Mouse (Mus musculus): Measurements from ENCODE around the gene Sinhcaf. TPM values are rescaled to one million over a fixed set of nuclear protein-coding genes. Genes with fewer than 3 reads are reported as not detected.
A peak's percentile ranks its signal among the peaks of the same experiment; 100 is the strongest.

Gene Sinhcaf
- polyA plus RNA-seq, 1 experiment from 2014 or later, result 129 TPM

- Histone ChIP-seq H3K36me3 (ENCODE audit: control insufficient read depth, insufficient read depth, low read length) (no peaks in the 10 kb centered on the region), H3K4me1 (ENCODE audit: control insufficient read depth, insufficient read depth, low read length) (no peaks in the 10 kb centered on the region), H3K27ac (ENCODE audit: low read length) (no peak overlapping the region), H3K9me3 (ENCODE audit: control insufficient read depth, low read depth, low read length) (no peaks in the 10 kb centered on the region), H3K27me3 (ENCODE audit: control insufficient read depth, insufficient read depth, low read length) (no peaks in the 10 kb centered on the region), H3K9ac (replicated peaks; ENCODE audit: low read depth, low read length) (no peak overlapping the region), H3K4me2 (replicated peaks; ENCODE audit: low read depth, low read length) (no peak overlapping the region), H3K4me3 (ENCODE audit: low read depth, low read length) (no peak overlapping the region)
- ATAC-seq (ENCODE audit: insufficient number of reproducible peaks, insufficient read depth, low FRiP score, low read depth), result no peak
- WGBS, result 86% methylated on average over 3 of the region's 3 CpGs
Measured at GRCm38 (mm10) chr6:148957046-148957445, 10.8 kb upstream of the Sinhcaf start.

- H3K9me3 ChIP-seq (ENCODE audit: control insufficient read depth, low read depth, low read length), result no peaks in the 10 kb centered on the region
- H3K4me3 ChIP-seq (ENCODE audit: low read depth, low read length), result no peak overlapping the region
- no peak overlapping the region for H3K27ac ChIP-seq (ENCODE audit: low read length)
- H3K36me3 ChIP-seq (ENCODE audit: control insufficient read depth, insufficient read depth, low read length), result no peaks in the 10 kb centered on the region
- H3K4me2 ChIP-seq (replicated peaks; ENCODE audit: low read depth, low read length), result no peak overlapping the region
- no peaks in the 10 kb centered on the region for H3K4me1 ChIP-seq (ENCODE audit: control insufficient read depth, insufficient read depth, low read length)
- ATAC-seq (ENCODE audit: insufficient number of reproducible peaks, insufficient read depth, low FRiP score, low read depth), result no peak
- no peak overlapping the region for H3K9ac ChIP-seq (replicated peaks; ENCODE audit: low read depth, low read length)
- no peaks in the 10 kb centered on the region for H3K27me3 ChIP-seq (ENCODE audit: control insufficient read depth, insufficient read depth, low read length)
Measured at GRCm38 (mm10) chr6:148955641-148956420, 9.6 kb upstream of the Sinhcaf start.

DNA sequence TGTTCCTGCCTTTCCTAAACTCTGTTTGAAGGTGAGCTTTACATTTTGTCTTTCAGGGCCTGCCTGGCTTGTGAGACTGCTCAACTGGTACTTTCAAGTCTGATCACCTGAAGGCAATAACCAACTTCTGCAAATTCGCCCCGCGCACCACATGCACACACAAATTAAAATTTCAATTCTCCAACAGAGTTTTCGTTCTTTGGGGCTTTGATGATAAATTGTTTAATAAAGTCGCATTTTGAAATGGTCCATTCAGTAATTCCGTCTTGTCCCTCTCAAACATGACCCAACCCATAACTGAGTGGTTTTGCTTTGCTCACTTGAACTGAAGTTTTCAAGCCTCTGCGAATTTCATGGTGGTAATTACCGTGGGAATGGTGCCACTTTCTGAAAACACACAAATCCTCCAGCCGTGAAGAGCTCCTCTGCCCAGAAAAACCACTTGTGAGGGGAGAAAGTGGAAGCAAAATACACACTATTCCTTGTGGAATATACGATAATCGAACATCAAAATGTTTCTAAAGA is 676 bp upstream of the Sinhcaf start:
- H3K4me2 ChIP-seq (replicated peaks; ENCODE audit: low read depth, low read length), result peak overlapping the region; percentile 64
- WGBS, result 31% methylated on average over 11 of the region's 11 CpGs
- peaks cover 12% of the 10 kb centered on the region; the same call in 1 of the 2 replicates for H3K4me1 ChIP-seq (ENCODE audit: control insufficient read depth, insufficient read depth, low read length)
- ATAC-seq (ENCODE audit: insufficient number of reproducible peaks, insufficient read depth, low FRiP score, low read depth), result no peak
- H3K9me3 ChIP-seq (ENCODE audit: control insufficient read depth, low read depth, low read length), result no peaks in the 10 kb centered on the region
- H3K27me3 ChIP-seq (ENCODE audit: control insufficient read depth, insufficient read depth, low read length), result no peaks in the 10 kb centered on the region
- peak overlapping the region; percentile 55 for H3K9ac ChIP-seq (replicated peaks; ENCODE audit: low read depth, low read length)
- peak overlapping the region; percentile 82 for H3K27ac ChIP-seq (ENCODE audit: low read length)
- peaks cover 3% of the 10 kb centered on the region for H3K36me3 ChIP-seq (ENCODE audit: control insufficient read depth, insufficient read depth, low read length)
- peak overlapping the region; percentile 88 for H3K4me3 ChIP-seq (ENCODE audit: low read depth, low read length)

DNA sequence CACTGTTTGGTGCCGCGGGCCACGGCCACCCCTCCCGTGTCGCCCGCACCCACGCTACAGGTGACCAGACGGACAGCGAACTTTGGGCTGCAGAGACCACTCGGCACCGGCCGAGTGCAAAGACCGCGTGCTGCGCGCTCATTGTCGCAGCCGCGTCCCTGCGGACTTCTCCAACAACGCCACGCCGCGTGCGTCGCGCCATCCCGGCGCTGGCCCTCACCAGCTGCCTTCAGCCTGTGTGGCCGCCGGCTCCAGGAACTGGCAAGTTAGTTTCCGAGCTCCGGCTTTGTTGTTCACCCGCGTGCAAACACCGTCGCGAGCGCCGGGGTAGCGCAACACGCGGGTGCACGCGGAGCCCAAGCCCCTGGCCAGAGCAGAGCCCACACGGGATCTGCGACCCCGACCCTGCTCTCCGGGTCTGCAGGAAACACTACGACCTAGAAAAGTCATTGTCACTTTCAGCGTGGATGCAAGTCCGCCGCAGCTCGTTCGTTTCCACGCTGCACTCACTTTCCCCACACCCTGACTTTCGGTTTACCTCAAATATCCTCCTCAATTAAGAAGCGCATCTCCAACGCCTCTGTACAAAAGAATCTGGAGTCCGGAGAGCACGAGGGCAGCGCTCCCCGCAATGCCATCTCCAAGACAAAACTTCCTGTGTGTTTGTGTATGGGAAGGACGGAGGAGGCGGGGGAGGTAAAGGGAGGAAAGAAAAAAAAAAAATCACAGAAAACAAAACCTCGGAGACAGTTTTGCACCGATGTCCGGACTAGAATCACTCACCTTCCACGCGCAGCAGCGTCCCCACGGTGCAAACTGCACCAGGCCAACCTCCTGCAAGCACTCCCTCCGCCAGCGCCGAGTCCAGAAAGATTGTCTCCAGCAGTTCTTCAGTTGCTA is 508 bp downstream of the Sinhcaf start:
- Histone ChIP-seq H3K4me3 (ENCODE audit: low read depth, low read length) (peak overlapping the region; percentile 88), H3K36me3 (ENCODE audit: control insufficient read depth, insufficient read depth, low read length) (peaks cover 7% of the 10 kb centered on the region), H3K27me3 (ENCODE audit: control insufficient read depth, insufficient read depth, low read length) (no peaks in the 10 kb centered on the region), H3K9me3 (ENCODE audit: control insufficient read depth, low read depth, low read length) (no peaks in the 10 kb centered on the region), H3K9ac (replicated peaks; ENCODE audit: low read depth, low read length) (peak overlapping the region; percentile 96), H3K4me2 (replicated peaks; ENCODE audit: low read depth, low read length) (peak overlapping the region; percentile 65), H3K4me1 (ENCODE audit: control insufficient read depth, insufficient read depth, low read length) (peaks cover 16% of the 10 kb centered on the region; the same call in 1 of the 2 replicates), H3K27ac (ENCODE audit: low read length) (peak overlapping the region; percentile 96)
- under 1% methylated on average over 73 of the region's 75 CpGs for WGBS
- 0 out of 2 replicates have a peak, but pooled peaks have one; percentile 4 for ATAC-seq (ENCODE audit: insufficient number of reproducible peaks, insufficient read depth, low FRiP score, low read depth)

GRCm38 (mm10) chr6:148944767-148945508 is 1.3 kb downstream of the Sinhcaf start:
- Histone ChIP-seq H3K36me3 (ENCODE audit: control insufficient read depth, insufficient read depth, low read length) (peaks cover 7% of the 10 kb centered on the region), H3K9ac (replicated peaks; ENCODE audit: low read depth, low read length) (peak overlapping the region; percentile 96), H3K4me3 (ENCODE audit: low read depth, low read length) (peak overlapping the region; percentile 88), H3K4me2 (replicated peaks; ENCODE audit: low read depth, low read length) (peak overlapping the region; percentile 65), H3K27me3 (ENCODE audit: control insufficient read depth, insufficient read depth, low read length) (no peaks in the 10 kb centered on the region), H3K4me1 (ENCODE audit: control insufficient read depth, insufficient read depth, low read length) (peaks cover 16% of the 10 kb centered on the region; the same call in 1 of the 2 replicates), H3K9me3 (ENCODE audit: control insufficient read depth, low read depth, low read length) (no peaks in the 10 kb centered on the region), H3K27ac (ENCODE audit: low read length) (peak overlapping the region; percentile 96)
- WGBS, result under 1% methylated on average over 86 of the region's 92 CpGs
- ATAC-seq (ENCODE audit: insufficient number of reproducible peaks, insufficient read depth, low FRiP score, low read depth), result peak; percentile 66

GRCm38 (mm10) chr6:148944344-148944766 is 1.9 kb downstream of the Sinhcaf start:
- WGBS, result 0% methylated on average over 30 of the region's 30 CpGs
- Histone ChIP-seq H3K4me1 (ENCODE audit: control insufficient read depth, insufficient read depth, low read length) (peaks cover 16% of the 10 kb centered on the region; the same call in 1 of the 2 replicates), H3K4me2 (replicated peaks; ENCODE audit: low read depth, low read length) (peak overlapping the region; percentile 65), H3K9me3 (ENCODE audit: control insufficient read depth, low read depth, low read length) (no peaks in the 10 kb centered on the region), H3K4me3 (ENCODE audit: low read depth, low read length) (peak overlapping the region; percentile 88), H3K27ac (ENCODE audit: low read length) (peak overlapping the region; percentile 96), H3K27me3 (ENCODE audit: control insufficient read depth, insufficient read depth, low read length) (no peaks in the 10 kb centered on the region), H3K36me3 (ENCODE audit: control insufficient read depth, insufficient read depth, low read length) (peaks cover 7% of the 10 kb centered on the region), H3K9ac (replicated peaks; ENCODE audit: low read depth, low read length) (peak overlapping the region; percentile 96)
- peak; percentile 19 for ATAC-seq (ENCODE audit: insufficient number of reproducible peaks, insufficient read depth, low FRiP score, low read depth)

DNA sequence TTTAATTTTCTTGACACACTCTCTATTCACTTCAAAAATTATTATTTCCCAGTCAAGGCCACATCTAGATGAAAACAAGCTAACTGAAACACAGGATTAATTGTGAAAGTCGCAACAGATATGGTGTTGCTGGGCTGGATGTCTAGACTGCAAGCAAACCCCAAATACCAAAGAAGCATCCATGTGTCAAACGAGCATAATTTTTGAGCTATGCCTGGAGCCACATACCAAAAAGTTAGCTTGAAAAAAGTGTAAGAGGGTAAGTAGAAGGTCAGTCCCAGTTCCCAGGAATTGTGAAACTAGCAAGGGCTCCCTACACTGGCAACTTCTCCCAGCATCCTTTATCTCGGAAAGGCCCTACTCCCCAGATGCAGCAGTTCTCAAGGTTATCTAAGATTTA is 2.6 kb downstream of the Sinhcaf start:
- 15% methylated on average over 3 of the region's 3 CpGs for WGBS
- H3K27ac ChIP-seq (ENCODE audit: low read length), result no peak overlapping the region
- H3K4me3 ChIP-seq (ENCODE audit: low read depth, low read length), result peak overlapping the region; percentile 88

More for the DNA sequence above, 2.6 kb downstream of the Sinhcaf start:
- Histone ChIP-seq H3K9ac (replicated peaks; ENCODE audit: low read depth, low read length) (no peak overlapping the region), H3K27me3 (ENCODE audit: control insufficient read depth, insufficient read depth, low read length) (no peaks in the 10 kb centered on the region), H3K4me2 (replicated peaks; ENCODE audit: low read depth, low read length) (peak overlapping the region; percentile 65), H3K9me3 (ENCODE audit: control insufficient read depth, low read depth, low read length) (no peaks in the 10 kb centered on the region), H3K4me1 (ENCODE audit: control insufficient read depth, insufficient read depth, low read length) (peaks cover 16% of the 10 kb centered on the region; the same call in 1 of the 2 replicates), H3K36me3 (ENCODE audit: control insufficient read depth, insufficient read depth, low read length) (peaks cover 7% of the 10 kb centered on the region)
- no peak for ATAC-seq (ENCODE audit: insufficient number of reproducible peaks, insufficient read depth, low FRiP score, low read depth)
